Mouse (Mus musculus) ovary, postnatal 36 days (tissue): ENCODE measurements around the gene Upk3bl.
"Not testable (repeated sequence)": the region's sequence is repeated elsewhere in the genome, so short reads cannot be mapped to it uniquely, and the experiment has no call there.

Experiments used
- DNase-seq: peaks from one replicate; pipeline ENCODE4 v3.0.0; 2022; ENCODE audit warnings: low spot score, mixed read lengths

Gene Upk3bl

DNA sequence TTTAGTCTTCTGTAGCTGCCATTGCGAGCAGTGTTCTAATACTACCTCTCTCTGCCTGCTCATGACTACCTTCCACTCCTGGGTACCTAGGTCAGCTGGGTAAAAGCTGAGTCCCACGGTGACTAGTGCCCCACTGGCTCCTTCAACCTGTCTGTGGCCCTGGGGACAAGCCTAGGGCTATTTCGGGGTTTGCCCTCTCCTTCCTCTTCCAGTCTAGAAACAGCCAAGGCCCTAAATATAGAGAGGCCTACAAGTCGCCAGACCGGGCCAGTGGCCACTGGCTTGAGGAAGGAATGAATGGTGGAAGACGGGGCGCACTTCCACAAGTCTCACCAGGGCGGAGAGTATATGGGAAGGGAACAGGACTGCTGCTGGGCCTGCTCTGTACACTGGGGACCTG is 32.0 kb downstream of the Upk3bl start:
- no peak for DNase-seq

DNA sequence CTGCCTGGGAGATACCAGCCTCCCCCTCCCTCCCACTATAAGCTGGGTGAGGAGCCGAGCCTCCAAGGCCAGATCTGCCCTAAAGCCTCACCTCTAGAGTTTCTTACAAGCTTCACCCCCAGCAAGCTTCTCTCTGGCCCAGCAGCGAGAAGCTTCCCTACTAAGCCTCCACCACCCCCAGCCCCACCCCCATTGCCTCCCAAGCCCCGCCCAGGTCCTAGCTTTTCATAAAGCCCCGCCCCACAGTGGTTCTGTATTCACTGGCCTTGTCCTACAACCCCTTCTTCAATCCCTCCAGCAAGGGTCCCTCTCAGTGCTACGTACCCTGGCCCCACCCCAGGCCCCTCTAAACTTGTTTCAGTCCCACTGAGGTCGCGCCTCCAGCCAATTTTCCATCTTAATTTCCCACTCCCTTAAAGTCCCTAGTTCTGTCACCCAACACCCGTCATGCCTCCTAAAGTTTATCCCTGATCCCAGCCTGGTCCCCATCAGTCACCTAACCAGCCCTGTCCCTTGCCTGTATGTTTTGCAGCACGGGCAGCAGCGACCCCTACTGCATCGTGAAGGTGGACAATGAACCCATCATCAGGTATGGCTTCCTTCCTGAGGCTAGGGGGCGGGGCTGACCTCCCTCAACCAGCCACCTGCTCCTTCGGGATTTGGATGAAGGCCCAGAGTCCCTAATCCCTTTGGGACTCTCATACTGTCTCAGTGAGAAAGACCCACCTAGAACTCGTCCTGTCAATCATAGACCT is 34.7 kb downstream of the Upk3bl start:
- no peak for DNase-seq

GRCm38 (mm10) chr5:136091927-136092326 is 37.6 kb downstream of the Upk3bl start:
- DNase-seq = no peak

DNA sequence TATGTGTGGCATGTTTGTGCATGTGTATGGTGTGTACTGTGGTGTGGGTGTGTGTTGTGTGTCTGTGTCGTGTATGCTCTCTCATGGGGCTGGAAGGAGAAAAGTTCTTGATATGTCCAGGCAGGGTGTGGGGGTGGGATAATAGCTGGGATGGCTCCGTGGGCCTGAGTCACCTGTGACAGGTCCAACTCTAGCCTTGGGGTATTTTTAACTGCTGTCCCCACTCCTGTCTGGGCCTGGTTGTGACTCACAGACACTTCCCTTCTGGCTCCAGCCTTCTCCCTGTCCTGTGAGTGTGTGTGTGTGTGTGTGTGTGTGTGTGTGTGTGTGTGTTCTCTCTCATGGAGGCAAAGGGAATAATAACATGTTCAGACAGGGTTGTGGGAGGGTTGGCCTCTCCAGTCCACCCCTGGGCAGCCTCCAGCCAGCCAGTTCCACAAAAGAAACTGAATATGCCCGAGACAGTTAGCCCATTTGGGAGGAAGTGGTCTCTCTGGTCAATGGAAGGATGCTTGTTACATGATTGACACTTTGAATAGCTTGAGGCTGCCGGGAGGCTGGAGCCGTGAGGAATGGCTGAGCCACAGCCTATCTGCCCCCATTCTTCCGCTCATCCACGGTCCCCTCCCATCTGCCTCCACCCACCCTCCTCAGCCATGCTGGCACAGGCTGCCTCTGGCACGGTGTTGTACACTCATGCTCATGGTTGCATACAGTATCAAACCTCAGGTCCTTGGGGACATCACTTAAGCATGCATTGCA is 40.1 kb downstream of the Upk3bl start:
- no peak for DNase-seq

DNA sequence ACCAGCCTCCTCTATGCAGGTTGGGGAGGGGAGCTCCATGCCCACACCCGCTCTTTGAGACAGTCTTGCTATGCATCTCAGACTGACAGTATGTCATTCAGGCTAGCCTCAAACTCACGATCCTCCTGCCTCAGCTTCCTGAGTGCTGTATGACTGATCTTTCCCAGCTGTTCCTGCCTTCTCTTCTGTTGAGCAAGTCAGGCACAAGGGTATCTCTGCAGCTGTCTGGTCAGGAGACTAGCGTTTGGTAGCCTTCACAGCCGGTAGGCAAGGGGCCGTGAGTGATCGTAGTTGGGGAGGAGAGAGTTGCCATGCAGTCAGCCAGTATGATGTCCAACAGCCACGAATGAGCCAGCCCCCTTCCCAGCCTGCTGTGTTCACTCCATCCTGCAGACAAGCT is 40.8 kb downstream of the Upk3bl start:
- no peak for DNase-seq

DNA sequence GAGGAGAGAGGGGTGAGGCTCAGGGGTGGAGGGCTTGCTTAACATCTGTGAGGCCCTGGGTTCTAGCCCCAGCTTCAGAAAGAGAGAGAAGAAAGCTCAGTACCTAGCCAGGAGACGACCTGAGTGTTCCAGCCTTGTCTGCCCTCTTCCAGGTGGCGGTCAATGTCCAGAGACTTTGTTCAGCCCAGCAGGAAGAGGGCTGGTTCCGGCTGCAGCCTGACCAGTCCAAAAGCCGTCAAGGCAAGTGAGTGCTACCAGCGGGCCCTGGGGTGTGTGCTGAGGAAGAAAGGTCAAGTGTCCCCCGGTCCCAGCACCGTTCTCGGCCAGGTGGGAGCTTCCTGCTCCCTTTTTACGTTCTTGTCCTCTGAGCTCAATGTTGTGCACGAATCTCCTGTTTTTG is 44.2 kb downstream of the Upk3bl start:
- no peak for DNase-seq

DNA sequence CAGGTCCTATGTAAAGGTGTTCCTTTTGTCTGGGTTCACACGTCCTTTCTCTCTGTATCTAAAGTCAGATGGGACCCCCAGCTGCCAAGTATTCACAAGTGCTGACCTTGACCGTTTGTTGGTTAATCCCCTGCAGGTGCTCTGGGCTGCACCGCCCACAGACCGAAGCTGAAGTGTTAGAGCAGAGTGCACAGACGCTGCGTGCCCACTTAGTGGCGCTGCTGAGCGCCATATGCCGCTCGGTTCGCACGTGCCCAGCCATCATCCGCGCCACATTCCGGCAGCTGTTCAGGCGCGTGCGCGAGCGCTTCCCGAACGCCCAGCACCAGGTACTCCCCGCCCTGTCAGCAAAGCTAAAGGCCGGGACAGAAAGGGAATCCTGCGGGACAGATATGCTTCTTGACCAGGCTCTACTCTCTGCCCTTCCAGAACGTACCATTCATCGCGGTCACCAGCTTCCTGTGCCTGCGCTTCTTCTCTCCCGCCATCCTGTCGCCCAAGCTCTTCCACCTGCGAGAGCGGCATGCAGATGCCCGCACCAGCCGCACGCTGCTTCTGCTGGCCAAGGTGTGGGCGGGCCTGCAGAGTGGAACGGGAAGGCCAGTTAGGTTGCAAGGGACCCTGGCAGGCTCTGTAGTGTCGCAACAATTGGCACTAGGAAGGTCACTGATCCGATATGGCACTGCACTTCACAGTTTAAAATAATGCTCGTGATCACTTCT is 48.0 kb downstream of the Upk3bl start:
- peak; percentile 69 for DNase-seq

DNA sequence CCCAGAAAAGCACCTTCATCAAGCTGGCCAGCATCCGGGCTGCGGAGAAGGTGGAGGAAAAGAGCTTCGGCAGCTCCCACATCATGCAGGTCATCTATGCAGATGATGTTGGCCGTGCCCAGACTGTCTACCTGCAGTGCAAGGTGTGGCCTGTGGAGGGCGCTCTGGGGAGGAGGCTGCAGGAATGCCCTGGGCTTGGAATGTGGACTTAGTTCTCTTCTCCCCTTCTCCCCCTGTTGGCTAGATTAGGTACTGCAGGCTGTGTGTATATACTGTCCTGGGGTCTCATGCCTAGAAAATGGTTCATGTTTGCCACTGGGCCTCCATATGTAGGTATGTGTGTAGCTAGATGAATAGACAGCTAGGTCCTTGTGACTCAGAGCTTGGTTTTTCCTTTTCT is 50.2 kb downstream of the Upk3bl start:
- DNase-seq = no peak

GRCm38 (mm10) chr5:136108486-136108885 is 54.2 kb downstream of the Upk3bl start:
- no peak for DNase-seq

- no peak for DNase-seq
These were observed 54.8 kb downstream of the Upk3bl start for GRCm38 (mm10) chr5:136109042-136109441.

DNA sequence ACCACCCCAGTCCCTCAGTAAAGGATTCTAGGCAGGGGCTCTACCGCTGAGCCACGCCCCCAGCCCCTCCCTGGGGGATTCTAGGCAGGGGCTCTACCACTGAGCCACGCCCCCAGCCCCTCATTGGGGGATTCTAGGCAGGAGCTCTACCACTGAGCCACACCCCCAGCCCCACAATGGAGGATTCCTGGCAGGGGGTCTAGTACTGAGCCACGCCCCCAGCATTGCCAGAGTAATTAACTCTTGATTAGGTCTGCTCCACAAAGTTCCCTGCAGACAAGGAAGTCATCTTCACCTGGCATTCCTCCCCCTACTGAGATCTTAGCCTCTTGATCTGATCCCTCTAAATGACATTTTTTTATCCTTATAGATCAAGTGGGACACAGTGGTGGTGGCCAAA is 59.3 kb downstream of the Upk3bl start:
- not testable (repeated sequence) for DNase-seq
